Mouse (Mus musculus): Measurements from ENCODE around the gene Snurf. TPM values are rescaled to one million over a fixed set of nuclear protein-coding genes. Genes with fewer than 3 reads are reported as not detected.
A peak's percentile ranks its signal among the peaks of the same experiment; 100 is the strongest.

Gene Snurf
- 1,000 to 10,000 TPM; 2,335 to 2,570 TPM for total RNA-seq (2021)

GRCm38 (mm10) chr7:60004606-60005330 lies at the start of gene Snurf, which contains the start of gene Gm38393:
Gene Snurf (minus strand): TSS chr7:60005049.
Gene Gm38393 (minus strand): TSS chr7:60005064.
- intact Hi-C loops (cut with DNase I), result loop anchor here (2.0 kb wide), 1 partner anchor 240 kb away; no protein-coding TSS in a partner anchor

GRCm38 (mm10) chr7:60047481-60048201 lies 42.8 kb upstream of the Snurf start:
- DNase-seq (ENCODE audit: low spot score in 2 of 2), result peak; percentile 41 to 53
- intact Hi-C loops (cut with DNase I), result no loop called here

More at GRCm38 (mm10) chr7:60004606-60005330, at the start of gene Snurf, which contains the start of gene Gm38393:
- DNase-seq (ENCODE audit: low spot score in 2 of 2), result peak; percentile 78 to 88

- intact Hi-C loops (cut with DNase I), result no loop called here
- DNase-seq (ENCODE audit: low spot score in 2 of 2), result no peak
These were observed 8.3 kb upstream of the Snurf start for GRCm38 (mm10) chr7:60013186-60013585.

- DNase-seq (ENCODE audit: low spot score in 2 of 2), result no peak
- intact Hi-C loops (cut with DNase I), result no loop called here
These were observed 3.0 kb upstream of the Snurf start for GRCm38 (mm10) chr7:60007727-60008360.

- intact Hi-C loops (cut with DNase I), result no loop called here
- DNase-seq (ENCODE audit: low spot score in 2 of 2), result no peak
These were observed 1.4 kb upstream of the Snurf start for GRCm38 (mm10) chr7:60006262-60006661.

- DNase-seq (ENCODE audit: low spot score in 2 of 2), result peak; percentile 21 to 48
- intact Hi-C loops (cut with DNase I), result loop anchor here (2.0 kb wide), 2 partner anchors 19 to 241 kb away; no protein-coding TSS in a partner anchor
These were observed 786 bp downstream of the Snurf start for GRCm38 (mm10) chr7:60003921-60004605.

- peak; percentile 48 to 64 for DNase-seq (ENCODE audit: low spot score in 2 of 2)
These were observed 1.6 kb downstream of the Snurf start for GRCm38 (mm10) chr7:60003006-60003865.

GRCm38 (mm10) chr7:59978646-59979045 lies 26.2 kb downstream of the Snurf start:
- intact Hi-C loops (cut with DNase I), result no loop called here
- no peak for DNase-seq (ENCODE audit: low spot score in 2 of 2)

More at GRCm38 (mm10) chr7:60003006-60003865, 1.6 kb downstream of the Snurf start:
- intact Hi-C loops (cut with DNase I), result loop anchor here (2.0 kb wide), 1 partner anchor 20 kb away; no protein-coding TSS in a partner anchor

Other genes with a start within 250 kb of the Snurf start
- 10 to 100 TPM; 66.7 to 81.6 TPM for gene Gm38393, start within 50 bp of the Snurf start, total RNA-seq (2021)
- 100 to 1,000 TPM; 896 to 931 TPM for gene Snrpn, start 135.2 kb upstream of the Snurf start, total RNA-seq (2021)